Mouse (Mus musculus) left cerebral cortex, adult 11 months (tissue): ENCODE measurements around the gene Unc13a.

Experiments used
- DNase-seq: peaks from one replicate; pipeline ENCODE4 v3.0.0; 2022; ENCODE audit warnings: low spot score

The Unc13a gene

DNA sequence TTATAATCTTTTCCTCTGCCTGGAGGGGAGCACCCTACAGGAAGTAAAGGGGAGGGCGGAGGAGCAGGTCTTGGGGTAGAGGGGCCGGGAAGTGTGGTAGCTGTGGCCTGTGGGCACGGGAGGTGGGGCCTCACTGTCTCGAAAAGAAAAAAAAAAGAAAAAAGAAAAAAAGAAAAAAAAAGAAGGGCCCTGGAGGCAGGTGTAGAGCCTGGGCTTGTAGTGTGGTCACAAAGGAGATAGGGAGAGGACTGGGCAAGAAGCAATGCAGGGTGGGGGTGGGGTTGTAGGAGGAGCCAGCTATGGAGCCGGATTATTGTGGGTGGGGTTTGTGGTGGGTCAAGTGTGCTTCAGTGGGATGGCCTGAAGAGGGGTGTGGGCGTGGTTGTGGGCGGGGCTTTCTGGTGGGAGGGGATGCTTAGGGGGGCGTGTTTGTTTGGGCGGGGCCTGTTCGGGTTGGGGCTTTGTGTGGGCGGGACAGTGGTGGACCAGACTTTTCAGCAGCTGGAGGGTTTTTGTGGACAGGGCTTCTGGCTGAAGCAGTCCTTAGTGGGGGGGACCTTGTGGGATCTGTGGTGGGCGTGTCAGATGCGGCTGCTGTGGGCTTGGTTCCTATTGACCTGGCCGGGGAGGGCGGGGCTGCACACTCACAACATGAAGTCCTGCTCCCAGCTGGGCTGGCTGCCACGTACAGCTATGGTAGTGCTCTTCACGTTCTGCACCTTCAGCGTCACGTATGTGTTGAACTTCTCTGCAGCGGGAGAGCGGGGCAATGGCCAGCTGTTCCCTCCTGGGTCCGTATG is 6.0 kb downstream of the Unc13a start:
- no peak for DNase-seq

- DNase-seq, result peak; percentile 75
Observed at GRCm38 (mm10) chr8:71660325-71661120, 11.0 kb downstream of the Unc13a start.

DNA sequence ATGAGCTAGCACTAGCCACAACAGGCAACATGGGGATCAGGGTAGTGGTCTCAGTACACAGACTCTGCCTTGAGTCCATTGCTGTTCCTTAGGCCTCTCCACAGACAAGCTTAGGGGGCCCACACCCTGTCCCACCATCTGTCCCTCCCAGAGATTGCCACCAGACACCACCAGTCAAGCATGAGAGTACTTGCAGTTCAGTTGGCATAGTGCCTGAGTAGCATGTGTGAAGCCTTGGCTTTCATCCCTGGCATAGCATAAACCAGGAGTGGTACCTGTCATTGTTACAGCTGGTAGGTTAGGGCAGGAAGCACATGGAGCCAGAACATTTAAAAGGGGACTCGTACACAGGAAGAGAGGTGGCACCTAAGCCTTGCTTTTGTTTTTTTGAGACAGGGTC is 11.8 kb downstream of the Unc13a start:
- no peak for DNase-seq

DNA sequence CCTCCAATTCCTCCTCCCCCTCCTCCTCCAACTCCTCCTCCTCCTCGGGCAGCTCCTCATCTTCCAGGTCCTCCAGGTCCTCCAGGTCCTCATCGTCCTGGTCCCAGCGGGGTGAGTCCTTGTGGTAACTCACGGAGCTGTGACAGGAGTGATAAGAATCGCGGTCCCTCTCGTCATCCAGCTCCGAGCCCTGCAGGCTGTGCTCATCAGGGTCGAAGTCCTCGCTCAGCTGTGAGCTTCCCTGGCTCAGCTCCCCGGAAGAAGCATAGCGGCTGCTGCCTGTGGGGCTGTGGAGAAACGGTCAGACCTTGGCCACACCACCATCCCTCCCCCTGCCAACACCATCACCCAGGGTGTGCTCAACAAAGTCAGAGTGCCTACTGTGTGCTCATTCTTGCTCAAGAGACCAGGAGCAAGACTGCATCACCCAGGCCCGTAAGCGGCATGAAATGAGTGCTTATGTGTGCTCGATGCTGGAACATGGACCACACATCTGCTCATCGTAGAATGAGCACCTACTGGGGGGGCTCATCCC is 13.0 kb downstream of the Unc13a start:
- DNase-seq, result no peak

DNA sequence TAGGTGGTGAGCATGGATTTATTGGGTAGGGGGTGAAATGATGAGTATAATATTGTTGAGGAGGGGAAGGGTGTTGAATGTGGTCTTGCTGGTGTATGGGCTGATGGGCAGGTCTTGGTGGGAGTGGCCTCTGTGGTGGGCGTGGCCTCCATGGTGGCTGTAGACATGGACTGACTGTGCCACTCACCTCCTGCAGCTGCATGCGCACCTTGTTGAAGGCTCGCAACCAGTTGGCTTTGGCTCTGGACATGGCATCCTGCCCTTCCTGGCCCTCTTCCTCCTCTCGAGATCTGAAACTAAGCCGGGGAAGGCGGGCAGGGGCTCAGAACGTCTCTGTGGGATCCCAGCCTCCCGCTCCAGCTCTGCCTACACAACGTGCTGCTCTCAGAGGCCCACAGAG is 13.7 kb downstream of the Unc13a start:
- no peak for DNase-seq

GRCm38 (mm10) chr8:71654600-71654999 is 17.0 kb downstream of the Unc13a start:
- DNase-seq, result no peak

- no peak for DNase-seq
Observed at GRCm38 (mm10) chr8:71645510-71645909, 26.0 kb downstream of the Unc13a start.

DNA sequence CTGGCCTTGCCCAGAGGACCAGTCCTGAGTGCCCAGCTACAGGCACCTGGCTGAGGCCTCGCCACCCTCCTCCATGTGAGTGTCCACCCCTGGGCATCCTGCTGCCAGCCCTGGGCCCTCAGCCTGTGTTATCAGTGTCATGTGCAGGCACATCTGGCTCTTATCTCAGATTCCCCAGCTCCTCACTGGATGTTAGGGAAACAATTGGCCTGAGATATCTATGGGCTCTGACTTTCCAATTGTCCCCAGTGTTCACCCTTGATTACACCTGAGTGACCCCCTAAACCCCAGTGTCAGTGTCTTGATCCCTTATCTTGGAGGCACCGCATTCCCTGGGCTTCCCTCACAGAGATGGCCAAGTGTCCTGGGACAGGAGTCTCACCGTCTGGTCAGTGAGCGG is 32.2 kb downstream of the Unc13a start:
- no peak for DNase-seq

DNA sequence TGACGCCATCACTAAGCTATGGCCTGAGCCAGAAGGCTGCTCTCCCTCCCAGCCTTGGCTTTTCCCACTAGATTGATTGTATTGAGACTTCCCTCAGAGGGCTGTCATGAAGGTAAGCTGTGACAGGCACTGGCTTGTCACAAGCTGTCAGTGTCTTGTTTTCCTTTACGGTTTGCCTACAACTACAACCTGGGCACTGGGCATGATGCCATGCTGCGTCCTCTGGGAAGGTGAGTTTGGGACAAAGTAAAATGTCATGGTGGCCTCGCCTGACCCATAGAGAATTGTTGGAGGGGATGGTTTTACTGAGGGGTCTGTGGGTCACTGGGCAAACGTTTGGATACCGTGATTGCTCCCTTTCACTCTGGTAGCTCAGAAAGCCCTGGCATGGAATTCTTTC is 33.2 kb downstream of the Unc13a start:
- no peak for DNase-seq

GRCm38 (mm10) chr8:71637149-71638095 is 34.1 kb downstream of the Unc13a start:
- no peak for DNase-seq

DNA sequence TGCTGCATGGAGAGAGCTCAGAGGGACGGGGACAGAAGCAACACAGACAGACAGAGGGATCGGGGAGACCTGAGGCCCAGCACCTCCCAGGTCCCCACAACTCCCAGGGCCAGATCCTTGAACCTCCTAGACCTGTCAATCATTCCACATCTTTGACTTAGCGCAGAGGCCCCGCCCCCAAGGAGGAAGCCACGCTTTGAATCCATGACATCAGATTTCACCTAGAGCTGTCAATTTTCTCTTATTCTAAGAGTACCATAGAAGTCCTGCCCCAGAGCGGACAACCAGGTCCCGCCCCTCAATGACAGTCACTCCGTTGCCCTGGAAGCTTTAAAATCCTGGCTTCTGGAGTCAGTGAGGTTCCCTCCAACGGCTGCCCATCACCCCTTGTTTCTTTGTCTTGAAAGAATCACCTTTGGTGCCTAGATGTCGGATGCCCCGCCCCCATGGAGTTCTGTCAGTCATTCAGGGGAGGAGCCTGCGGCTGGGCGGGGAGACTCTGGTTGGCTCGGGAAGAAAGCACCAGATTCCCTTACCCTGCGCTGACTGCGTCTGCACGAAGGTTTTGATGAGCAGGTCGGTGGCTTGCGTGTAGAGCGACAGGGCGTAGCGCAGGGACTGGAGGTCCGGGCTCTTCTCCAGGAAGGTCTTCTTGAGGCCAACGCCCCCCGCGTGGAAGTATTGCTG is 37.4 kb downstream of the Unc13a start:
- no peak for DNase-seq

GRCm38 (mm10) chr8:71633164-71633563 is 38.4 kb downstream of the Unc13a start:
- DNase-seq, result no peak

- DNase-seq, result no peak
Observed at GRCm38 (mm10) chr8:71631897-71632296, 39.7 kb downstream of the Unc13a start.

GRCm38 (mm10) chr8:71630761-71631160 is 40.8 kb downstream of the Unc13a start:
- no peak for DNase-seq

DNA sequence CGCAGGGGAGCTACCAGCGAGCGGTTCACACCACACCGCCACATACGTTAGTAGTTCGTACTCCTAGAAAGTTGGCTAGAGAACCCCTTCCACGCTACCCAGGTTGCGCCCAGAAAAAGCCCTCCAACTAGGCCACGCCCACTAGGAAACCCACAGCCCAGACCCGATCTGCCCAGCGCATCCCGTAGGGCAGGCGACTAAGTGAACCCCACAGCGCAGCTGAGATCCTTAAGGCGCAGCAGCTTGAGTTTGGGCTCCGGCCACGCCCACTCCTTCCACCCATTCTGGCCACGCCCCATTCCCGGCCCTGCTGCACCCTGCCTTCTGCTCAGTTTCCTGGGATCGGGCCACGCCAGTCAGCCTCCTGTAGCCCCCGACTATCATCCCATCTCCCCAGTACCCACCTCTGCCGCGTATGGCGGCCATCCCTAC is 41.8 kb downstream of the Unc13a start:
- DNase-seq, result no peak

DNA sequence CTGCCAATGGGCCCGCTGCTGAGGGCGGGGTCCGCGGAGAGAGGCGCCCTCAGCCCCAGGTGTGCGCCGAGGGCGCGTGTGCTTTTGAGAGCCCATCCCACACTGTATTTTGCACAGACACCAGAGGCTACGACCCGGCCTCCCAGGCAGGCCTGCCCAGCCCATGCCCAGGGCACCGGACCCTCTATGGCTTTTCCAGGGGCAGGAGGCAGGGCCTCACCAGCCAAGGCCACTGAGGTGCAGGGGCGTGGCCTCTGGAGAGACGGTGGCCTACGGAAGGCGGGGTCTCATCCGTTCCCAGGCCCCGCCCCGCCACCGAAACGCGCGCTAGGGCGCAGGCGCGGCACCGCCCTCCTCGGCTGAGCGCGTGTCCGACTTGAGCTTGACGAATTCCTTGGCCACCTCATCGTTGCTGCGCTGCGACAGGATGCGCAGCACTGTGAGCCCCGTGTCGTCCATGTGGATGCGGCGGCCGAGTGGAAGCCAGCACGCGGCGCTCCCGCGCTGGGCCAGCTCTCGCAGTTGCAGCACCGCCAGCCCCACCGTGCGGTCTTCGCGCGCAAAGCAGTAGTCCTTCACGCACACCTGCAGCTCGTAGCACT is 42.4 kb downstream of the Unc13a start:
- DNase-seq, result peak; percentile 88

DNA sequence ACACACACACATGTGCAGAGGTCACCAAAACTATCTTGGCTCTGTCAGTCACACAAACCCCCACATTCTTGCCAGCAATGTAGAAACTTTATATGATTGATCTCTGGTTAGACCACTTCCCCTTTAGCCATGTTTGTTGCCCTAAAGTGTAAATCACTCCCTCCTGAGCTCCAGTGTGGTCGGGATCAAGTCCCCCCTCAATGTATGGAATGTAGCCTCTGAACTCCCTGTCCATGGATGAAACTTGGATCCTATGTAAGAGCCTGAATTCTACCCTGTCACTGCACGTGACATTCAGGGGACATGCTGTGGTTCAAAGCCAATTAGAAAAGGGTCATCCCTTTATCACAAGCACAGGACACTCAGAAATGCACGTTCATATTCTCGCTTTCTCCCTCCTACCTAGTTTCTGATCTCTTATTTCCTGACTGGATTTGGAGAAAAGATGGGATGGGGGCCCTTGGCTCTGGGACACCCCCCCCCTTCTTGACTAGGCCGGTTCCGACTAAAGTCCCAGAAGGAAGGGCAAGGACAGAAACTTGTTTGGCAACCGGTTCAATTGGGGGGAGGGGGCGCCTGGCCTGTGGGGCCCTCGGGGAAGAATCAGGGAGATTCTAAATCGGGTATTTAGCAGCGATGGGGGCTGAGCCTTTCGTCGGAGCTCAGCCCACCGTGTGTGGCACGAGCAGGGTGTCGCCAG is 43.0 kb downstream of the Unc13a start:
- DNase-seq, result no peak

GRCm38 (mm10) chr8:71627265-71628099 is 44.1 kb downstream of the Unc13a start:
- no peak for DNase-seq

- DNase-seq, result no peak
Observed at GRCm38 (mm10) chr8:71626753-71627152, 44.8 kb downstream of the Unc13a start.
